Mouse (Mus musculus) retina, postnatal 7 days (tissue): ENCODE results near the gene Nfic.
A peak's percentile ranks its signal among the peaks of the same experiment; 100 is the strongest.

Experiments used
- DNase-seq: peaks from one replicate; pipeline ENCODE4 v3.0.0-alpha.2; 2012; ENCODE audit warnings: low read depth, low spot score

Nfic gene

DNA sequence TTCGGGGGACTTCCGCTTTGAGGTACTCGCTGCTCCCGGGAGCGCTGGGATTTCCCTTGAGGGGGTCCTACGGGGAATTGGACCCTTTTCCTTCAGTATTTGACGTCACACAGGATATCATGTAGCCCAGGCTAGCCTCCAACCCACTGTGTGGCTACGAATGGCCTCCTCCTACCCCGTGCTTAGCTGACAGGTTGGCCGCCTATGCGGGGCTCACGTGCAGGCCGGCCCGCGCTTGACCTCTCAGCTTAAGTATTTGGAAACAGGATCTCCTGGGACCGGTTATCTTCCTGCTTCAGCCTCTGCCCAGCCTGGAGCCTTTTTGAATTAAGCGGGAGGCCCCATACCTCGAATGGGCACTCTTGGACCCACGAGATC lies 70.8 kb downstream of the Nfic start:
- DNase-seq: no peak

DNA sequence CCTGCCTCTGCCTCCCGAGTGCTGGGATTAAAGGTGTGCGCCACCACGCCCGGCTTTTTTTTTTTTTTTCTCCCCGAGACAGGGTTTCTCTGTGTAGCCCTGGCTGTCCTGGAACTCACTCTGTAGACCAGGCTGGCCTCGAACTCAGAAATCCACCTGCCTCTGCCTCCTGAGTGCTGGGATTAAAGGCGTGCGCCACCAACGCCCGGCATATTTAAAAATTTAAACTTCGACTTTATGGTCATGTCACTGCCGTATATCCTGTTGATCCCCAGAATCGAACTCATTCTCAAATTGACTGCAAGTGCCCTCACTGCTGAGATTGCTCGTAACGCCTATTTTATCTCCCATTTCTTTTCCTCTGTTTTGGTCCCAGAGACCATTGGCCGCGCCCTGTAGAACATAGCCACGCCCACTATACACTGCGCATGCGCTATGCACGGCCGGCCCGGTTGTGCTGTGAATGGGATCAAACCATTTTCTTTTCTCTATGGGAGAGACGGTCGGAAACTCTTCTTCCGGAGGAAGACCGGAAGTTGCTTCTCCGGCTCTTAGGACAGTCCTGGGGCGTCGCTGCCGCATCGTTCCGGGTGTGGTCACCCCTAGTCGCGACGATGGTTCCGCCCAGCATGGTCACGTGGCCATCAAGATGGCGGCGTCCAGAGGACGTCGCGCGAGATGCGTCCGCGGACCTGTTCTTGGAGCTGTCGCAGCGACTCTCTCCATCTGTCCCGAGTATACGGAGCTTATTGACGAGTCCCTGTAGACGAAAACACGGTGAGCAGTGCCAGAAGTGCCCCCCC lies 71.4 kb downstream of the Nfic start, which contains the start of the genes Dohh and Gm48551:
Dohh (plus strand) TSS at position 627 of the 803 bp plus-strand sequence.
Gm48551 (plus strand) TSS at position 665 of the 803 bp plus-strand sequence.
- peak; percentile 97 for DNase-seq

DNA sequence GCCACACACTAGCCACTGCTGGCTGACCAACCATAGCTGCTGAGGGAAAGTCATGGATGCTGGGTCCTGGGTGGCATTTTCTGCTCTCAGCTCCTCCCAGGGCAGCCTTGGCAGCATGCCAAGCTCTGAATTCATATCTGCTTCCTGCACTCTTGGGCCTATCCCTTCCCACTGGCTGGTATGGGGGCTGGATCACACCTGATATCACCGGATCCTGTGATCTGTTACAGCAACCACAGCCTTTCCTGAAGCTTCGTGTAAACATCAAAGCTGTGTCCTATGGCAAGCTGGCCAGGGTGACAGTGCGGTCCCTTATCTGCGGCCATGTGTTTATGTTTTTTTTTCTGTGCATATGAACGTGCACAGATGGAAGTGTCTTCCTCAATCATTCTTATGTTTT lies 73.4 kb downstream of the Nfic start:
- no peak for DNase-seq

DNA sequence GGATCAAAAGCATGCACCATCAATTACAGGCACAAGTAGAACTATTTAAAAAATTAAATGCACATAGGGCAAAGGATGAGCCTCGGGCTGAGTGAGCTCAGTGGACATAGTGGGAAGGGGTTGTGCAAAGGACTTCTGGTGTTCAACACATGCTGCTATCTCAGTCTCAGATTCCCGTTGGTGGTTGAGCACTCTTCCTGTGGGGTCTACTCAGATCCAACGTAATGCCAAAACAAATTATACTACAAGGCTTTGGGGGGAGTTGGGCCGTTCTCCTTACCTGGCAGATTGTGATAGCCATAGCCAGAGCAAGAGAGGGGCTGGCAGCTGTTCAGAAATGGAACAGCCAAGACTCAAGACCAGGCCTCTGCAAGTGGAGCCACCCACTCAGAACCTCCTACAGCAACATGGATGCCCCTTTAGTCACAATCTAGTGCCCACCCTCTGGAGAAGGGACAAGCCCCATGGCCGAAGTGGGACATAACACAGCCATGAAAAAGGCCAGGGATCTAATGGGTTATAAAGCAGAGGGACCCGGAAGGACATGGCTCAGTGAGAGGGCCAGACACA lies 75.5 kb downstream of the Nfic start:
- no peak for DNase-seq

DNA sequence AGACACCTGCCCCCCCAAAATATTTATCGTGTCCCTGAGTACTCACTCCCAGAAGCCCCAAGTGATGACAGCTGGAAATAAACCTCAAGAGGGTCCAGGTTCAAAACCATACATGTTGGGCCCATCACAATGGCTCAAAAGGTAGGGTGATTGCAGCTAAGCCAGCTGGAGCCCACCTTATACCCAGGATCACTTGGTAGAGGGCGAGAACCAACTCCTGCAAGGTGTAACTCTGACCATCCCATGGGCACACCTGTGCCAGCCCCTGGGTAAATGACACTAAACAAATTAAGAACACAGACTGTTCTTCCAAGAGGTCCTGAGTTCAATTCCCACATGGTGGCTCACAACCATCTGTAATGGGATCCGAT lies 76.3 kb downstream of the Nfic start:
- DNase-seq: no peak

DNA sequence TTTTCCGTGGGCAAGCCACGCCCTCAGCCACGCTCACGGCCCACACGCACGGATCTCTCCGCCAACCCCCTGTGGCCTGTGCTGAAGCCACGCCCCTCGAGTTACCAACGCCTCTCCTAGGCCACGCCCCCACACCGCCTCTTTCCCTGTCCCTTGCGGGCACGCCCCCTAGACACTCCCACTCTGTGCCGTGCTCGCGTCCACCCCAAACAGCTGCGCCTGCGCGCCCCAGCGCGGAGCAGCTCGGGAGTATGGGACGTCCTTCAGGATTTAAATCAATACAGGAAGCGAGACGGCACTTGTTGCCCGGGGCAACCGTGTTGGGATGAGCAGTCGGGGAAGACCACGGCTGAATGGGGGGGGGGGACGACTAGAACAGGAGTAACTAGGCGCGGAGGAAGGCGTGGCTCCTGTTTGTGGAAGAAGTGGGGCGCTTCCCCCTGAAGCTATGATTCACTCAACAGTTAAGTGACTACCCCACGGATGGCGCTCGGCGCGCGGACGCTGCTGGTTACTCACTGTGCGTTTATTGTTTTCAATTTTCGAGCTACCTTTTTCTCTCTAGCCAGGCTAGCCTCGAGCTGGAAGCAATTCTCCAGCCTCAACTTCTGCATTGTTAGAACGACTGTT lies 76.8 kb downstream of the Nfic start:
- peak; percentile 100 for DNase-seq

DNA sequence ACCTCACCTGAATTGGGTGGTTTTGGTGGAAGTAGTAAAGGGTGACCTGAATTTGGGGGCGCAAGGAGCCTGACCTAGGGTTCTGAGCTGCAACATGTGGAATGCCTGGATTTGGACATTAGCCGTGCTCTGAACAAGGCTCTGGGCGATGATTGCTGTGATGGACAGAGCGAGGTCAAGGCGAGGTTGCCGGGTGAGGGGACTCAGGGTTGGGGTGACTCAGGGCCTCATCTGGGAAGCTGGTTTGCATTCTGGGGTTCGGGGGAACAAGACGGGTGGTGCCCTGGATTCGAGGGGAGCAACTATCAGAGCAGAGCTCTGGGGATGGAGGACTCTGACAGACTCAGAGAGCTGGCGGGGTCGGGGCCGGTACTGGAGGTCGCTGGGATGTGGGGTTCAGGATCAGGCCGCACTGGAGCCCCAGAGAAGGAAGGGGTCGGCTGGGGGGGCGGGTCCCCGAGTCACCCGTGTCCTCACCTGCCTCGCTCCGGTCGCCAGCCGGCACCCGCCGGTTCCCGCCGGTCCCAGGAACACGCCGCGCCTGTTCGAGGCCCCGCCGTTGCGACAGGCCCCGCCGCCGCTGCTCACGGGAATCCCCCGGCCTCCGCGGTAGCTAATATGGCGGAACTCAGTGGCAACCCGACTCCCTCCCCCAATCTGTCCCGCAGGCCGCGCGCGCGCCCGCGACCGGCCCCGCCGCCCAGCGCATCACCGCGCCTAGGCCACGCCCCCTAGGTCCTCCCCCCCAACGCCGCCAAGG lies 77.5 kb downstream of the Nfic start, which contains the start of gene Fzr1:
Fzr1 (minus strand) TSS at position 724 of the 760 bp plus-strand sequence.
- no peak for DNase-seq

DNA sequence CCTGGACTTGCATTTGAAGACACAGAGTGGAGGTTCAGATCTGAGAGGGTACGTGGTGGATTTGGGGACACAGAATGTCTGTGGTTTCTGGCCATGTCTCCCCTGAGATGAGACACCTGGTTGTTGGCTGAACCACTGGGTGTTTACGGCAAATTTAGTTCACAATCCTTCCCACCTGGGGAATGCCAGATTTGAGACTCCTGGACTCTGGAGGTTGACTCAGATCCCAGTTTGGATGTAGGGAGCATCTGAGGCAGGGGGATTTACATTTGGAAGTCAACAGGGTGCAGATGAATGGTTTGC lies 78.1 kb downstream of the Nfic start:
- no peak for DNase-seq

DNA sequence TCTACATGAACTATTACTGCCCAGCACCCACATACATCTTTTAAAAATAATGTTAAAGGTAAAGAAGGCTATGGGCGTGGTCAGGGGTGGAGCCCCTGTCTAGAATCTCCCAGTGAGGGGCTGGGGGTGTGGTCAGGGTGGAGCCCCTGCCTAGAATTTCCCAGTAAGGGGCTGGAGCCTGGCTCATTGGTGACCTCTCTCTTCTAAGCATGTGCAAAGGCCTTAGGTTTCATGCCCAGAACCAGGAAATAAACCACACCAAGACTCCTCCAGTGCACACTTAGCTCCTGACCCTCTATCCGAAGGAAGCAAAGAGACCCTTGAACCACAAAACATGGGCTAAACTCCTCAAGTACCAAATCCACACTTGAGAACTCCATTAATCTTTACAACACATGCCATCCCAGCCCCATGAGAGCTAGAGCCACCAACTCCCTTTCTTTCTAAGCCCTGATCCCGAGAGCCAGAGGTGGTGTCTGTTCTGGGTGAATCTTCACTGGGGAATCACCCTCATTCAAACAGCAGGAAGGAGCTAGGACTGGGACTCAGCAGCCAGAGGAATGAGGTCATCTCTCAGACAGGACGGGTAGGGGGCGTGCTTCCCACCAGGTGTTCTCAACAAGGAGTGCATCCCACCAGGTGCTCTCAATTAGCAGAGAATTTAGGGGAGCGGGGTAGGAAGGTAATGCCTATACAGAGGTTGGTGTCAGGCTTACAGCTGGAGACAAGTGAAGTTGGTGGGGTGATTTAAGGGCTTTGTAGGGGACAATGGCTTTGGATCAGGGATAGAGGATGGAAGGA lies 78.7 kb downstream of the Nfic start:
- no peak for DNase-seq

DNA sequence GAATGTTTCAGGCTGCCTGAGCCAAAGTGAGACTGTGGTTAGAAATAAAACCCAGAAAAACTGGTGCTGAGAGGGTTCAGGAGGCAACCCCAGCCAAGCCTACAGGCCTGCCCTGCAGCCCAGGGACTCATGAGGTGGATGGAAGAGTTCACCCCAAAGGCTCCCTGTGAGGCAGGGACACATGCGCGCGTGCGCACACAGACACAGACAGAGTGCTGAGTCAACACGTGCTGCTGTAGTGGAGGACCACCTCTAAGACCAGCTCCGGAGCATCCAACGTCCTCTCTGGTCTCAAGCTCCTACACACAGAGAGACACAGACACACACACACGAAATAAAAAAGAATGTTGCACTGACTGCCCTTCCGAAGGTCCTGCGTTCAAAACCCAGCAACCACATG lies 80.1 kb downstream of the Nfic start:
- no peak for DNase-seq

DNA sequence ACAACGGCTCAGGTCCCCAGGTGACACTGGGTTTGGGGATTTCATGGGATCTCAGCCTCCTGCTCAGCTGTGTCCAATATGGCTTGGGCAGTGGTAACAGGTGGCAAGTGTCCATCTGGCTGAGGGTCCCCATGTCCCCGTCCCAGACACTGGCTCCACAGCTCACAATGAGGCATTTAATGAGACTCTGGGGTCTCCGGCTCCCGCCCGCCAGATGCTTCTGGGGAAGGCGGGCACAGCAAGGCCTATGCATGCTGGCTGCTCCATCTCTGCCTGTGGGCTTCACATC lies 88.3 kb downstream of the Nfic start:
- DNase-seq: no peak

DNA sequence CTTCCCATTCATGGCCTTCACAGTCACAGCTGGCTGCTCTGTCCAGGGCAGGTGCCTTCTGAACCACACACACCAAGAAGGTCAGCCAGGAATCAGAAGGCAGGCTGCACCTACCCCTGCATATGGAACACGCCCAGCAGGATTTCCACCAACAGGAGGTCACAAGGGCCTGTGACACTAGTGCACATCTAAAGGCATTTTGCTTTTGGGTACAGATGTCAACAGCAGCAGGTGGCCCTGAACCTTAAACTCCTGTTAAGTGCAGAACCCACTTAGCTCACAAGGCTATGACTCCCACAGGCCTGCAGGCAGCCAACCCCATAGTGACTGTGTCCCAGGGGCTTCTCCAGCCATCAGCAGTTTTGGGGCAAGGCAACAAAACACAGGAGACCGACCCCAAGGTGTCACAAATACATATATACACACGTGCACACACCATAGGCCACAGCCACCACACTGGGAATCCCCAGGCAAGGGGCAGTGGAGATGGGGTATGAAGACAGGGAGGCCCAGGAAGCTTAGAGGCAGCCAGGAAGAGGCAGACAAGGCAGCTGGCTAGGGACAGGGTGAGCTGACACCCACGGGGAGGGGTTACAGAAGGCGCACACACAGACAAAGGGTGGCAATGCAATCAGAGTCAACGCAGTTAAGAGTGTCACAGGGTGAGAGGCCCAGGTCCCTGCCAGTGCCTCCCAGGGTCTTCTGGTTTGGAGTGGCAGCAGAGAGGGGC lies 88.8 kb downstream of the Nfic start:
- DNase-seq: no peak

DNA sequence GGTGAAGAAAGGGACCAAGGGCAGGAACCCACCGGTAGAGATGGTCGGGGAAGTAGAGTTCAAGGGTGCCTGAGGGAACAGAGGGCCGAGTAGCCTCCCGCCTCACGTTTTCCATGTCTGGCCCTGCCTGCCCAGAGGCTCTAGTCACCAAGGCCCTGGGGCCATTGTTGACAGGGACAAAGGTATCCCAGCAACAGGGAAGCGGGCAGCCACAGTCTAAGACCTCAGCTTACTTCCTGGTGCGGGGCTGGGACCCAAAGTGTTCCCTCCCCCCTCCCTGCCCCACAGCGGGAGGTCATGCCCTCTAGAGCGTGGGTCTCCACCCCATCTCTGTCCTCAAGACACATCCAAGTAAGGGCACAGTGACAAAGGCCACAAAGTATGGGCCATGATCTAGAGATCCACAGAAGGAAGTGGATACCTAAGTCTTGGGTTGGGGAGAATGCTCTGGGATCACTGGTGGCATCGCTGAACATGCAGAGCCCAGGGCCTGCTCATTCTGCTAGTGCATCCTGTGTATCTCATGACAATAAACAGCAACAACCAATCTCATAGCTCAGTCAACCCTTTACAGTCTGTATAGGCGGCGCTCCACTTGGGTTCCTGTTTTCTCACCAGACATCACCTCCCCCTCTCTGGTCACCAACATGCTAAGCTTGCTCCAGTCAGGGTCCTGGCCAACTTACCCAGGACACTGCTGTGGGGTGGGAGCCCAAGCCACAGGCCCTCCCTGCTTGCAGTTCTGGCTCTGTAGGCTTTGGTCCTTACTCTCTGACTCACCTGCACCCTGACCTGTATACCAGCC lies 89.6 kb downstream of the Nfic start, which contains the start of gene 4930404N11Rik:
4930404N11Rik (minus strand) TSS at position 145 of the 805 bp plus-strand sequence.
- DNase-seq: no peak

DNA sequence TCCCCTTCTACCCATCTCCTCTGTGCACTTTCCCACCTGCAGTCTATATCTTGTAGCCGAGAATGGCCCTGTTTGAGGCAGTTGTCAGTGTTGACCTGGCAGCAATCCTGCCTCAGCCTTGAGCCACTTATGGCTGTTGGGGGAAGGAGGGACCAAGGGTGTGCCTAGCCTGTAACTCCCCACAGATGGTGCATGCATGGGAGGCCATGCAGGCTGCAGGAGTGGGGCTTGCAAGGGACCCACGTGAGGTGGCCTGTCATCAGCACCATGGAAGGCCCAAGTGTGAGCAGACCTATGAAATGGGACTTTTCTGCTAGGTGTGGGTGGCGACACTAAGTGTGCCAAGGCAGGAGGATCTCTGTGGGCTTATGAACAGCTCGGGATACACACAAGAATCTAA lies 90.4 kb downstream of the Nfic start:
- DNase-seq: no peak

DNA sequence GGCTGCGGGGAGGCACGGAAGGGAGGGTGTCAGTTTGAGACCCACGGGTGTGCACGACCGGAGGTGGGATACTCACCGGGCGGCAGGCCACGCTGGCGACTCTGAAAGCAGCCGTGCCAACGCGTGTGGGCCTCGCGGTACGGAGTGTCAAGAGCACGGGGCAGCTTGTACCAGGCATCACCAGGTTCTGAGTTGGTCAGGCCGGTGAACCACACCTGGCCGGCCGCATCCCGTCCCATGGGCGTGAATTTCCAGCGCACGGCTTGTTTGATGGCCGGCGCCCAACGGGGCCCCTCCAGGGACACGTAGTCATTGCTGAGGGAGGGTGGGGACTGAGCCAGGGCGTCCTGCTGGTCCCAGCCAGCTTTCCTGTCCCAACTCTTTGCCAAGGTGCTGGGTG lies 90.8 kb downstream of the Nfic start:
- DNase-seq: no peak

DNA sequence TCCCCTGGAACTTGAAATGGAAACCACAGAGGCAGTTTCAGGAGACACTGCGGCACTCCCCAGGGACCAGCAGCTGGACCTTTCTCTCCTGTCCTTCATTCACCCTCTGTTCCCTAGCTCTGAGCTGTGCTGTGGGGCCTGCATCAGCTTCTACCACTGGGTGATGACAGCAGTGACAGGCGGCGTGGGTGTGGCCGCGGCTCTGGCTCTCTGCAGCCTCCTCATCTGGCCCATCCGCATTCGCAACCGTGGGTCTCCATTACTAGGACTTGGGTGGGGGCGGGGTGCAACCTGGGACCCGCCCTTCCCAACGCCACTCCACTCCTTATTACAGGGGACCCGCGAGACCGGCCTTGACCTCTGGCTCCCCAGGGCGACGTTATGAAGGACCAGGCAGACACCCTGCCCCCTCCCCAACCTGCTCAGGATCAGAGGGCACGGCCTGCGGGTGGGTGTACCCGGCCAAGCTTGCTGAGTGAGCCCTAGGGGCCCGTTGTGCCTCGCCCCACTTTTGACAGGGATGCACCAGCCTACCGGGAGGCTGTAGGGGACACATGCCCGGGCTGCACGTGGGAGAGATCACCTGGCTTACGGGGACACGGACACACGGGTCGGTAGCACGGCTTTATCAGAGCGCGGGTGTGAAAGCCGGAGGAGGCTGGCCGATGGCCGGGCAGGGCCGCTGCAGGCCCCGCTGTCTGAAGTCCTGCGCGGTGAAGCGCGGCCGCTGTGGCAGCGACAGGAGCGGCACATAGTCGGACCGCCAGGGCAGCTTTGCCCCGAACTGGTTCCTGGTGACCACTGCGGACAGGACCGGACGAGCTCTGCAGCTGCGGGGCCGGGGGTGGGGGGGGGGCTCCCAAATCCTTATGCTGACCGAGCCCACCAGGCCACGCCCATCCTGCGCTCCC lies 91.7 kb downstream of the Nfic start:
- DNase-seq: no peak

DNA sequence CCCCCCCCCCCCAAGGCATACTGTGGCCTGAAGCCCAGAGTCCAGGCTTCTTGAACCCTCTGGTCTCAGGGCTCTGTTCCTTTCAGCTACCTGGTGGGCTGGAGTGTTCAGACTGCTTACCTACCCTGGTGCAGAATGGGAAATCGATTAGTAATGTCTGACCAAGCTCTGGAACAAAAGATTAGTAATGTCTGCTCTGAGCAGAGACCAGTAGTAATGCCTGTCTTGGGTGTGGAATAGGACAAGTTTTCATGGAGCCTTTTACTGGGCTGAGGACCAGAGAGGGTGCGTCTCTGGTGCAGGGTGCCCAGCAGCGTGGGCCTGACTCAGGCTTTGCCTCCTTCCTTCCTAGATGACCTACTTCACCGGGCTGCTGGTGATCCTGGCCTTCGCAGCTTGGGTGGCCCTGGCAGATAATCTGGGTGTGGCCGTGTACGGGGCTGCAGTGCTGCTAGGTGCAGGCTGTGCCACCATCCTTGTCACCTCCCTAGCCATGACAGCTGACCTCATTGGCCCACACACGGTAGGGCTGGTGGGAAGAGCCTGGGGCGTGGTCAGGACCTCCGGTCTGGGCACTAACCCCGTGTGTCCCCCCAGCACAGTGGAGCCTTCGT lies 93.0 kb downstream of the Nfic start:
- DNase-seq: no peak

DNA sequence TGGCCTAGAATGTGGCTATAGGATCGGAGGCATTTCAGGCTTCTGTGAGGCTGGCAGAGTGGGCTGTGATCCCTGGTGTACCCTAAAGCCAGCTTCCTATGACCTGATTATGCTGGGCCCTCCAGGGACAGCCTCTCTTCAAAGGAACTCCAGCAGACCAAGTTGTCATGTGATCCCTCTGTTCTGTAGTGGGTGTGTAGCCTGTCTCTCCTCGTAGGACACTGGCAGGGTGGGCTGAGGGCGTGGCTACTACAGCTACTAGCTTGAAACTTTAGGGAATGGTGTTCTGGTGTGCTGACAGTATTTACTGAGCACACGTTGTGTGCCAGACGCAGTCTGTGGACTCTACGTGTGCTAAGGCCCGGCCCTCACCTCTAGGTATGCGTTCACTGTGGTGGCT lies 94.7 kb downstream of the Nfic start:
- DNase-seq: no peak

DNA sequence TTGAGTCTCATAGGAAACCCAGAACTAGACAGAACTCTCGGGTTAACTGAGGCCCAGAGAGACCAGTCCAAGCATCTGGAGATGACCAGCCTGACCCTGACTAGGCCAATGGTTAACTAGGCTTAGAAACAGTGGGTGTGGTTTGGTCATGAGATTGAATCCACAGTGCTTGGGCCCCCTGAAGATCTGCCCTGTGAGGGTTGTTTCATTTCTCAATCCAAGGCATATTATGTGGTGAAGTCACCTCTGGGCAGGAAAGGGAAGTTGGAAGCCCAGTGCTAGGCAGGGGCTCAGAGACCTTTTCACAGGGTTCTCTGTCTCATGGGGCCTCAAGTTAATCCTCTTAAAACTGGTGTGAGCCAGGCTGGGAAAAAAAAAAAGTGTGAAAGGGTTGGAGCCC lies 96.6 kb downstream of the Nfic start:
- DNase-seq: no peak
